Mouse (Mus musculus) adrenal gland, postnatal 4 days (tissue): ENCODE measurements around the gene Ppm1f. TPM values are rescaled to one million over a fixed set of nuclear protein-coding genes. Genes with fewer than 3 reads are reported as not detected.
"Not testable (repeated sequence)": the region's sequence is repeated elsewhere in the genome, so short reads cannot be mapped to it uniquely, and the experiment has no call there.

Experiments used
- DNase-seq, 2 experiments: peaks; one replicate each; pipeline ENCODE4 v3.0.0; 2021 to 2022; ENCODE audit warnings: low spot score in 2 of 2, mixed read lengths in 2 of 2
- total RNA-seq, 2 experiments: library from RNA; stranded (reverse); gene quantifications; 2 replicates each; pipeline ENCODE4 v1.2.3; 2021

Ppm1f gene
- total RNA-seq, 2 experiments from 2014 or later, result 41.4 to 44.5 TPM

- DNase-seq, result no peak
Measured at GRCm38 (mm10) chr16:16907799-16908198, 11.5 kb downstream of the Ppm1f start.

- peak; percentile 24 to 67 for DNase-seq
Measured at GRCm38 (mm10) chr16:16911641-16912597, 15.7 kb downstream of the Ppm1f start.

GRCm38 (mm10) chr16:16913440-16913839 lies 17.2 kb downstream of the Ppm1f start:
- DNase-seq, result no peak

GRCm38 (mm10) chr16:16918441-16919117 lies 22.3 kb downstream of the Ppm1f start:
- no peak for DNase-seq

- no peak for DNase-seq
Measured at GRCm38 (mm10) chr16:16921021-16921435, 24.8 kb downstream of the Ppm1f start.

- no peak for DNase-seq
Measured at GRCm38 (mm10) chr16:16924481-16924880, 28.2 kb downstream of the Ppm1f start.

- DNase-seq, result no peak
Measured at GRCm38 (mm10) chr16:16926536-16926935, 30.3 kb downstream of the Ppm1f start.

GRCm38 (mm10) chr16:16928908-16929307 lies 32.6 kb downstream of the Ppm1f start:
- DNase-seq, result not testable (repeated sequence)

- no peak for DNase-seq
Measured at GRCm38 (mm10) chr16:16930326-16930725, 34.1 kb downstream of the Ppm1f start.

- DNase-seq, result no peak
Measured at GRCm38 (mm10) chr16:16930810-16931296, 34.6 kb downstream of the Ppm1f start.

- no peak for DNase-seq
Measured at GRCm38 (mm10) chr16:16939543-16939942, 43.3 kb downstream of the Ppm1f start.

- no peak for DNase-seq
Measured at GRCm38 (mm10) chr16:16941078-16941477, 44.8 kb downstream of the Ppm1f start.

GRCm38 (mm10) chr16:16958575-16958974 lies 62.3 kb downstream of the Ppm1f start:
- DNase-seq, result no peak

- no peak for DNase-seq
Measured at GRCm38 (mm10) chr16:16959907-16960306, 63.6 kb downstream of the Ppm1f start.

GRCm38 (mm10) chr16:16965149-16965548 lies 68.9 kb downstream of the Ppm1f start:
- DNase-seq, result no peak

- DNase-seq, result no peak
Measured at GRCm38 (mm10) chr16:16966290-16966689, 70.0 kb downstream of the Ppm1f start.

Other genes starting within 250 kb of the Ppm1f start
- gene Olfr19, start 220.1 kb upstream of the Ppm1f start, total RNA-seq, result not detected
- 1 to 10 TPM in 1 of 2 experiments, under 1 TPM in 1; 0.54 to 1.3 TPM for gene Spag6l, start 67.0 kb upstream of the Ppm1f start, total RNA-seq
- not detected for gene Igll1, start 32.5 kb upstream of the Ppm1f start, total RNA-seq
- 10 to 100 TPM; 83.5 to 93.2 TPM for gene Top3b, start 25.7 kb upstream of the Ppm1f start, total RNA-seq
- gene Vpreb1, start 25.6 kb upstream of the Ppm1f start, total RNA-seq, result under 1 TPM in 1 of 2 experiments, not detected in 1; 0.87 TPM
- 100 to 1,000 TPM; 188 to 197 TPM for gene Mapk1, start 86.9 kb downstream of the Ppm1f start, total RNA-seq
- gene Ypel1, start 173.2 kb downstream of the Ppm1f start, total RNA-seq, result 10 to 100 TPM; 13.0 to 19.5 TPM
- 100 to 1,000 TPM; 112 to 118 TPM for gene Ppil2, start 214.8 kb downstream of the Ppm1f start, total RNA-seq
- gene 2610318N02Rik, start 228.7 kb downstream of the Ppm1f start, total RNA-seq, result 10 to 100 TPM in 1 of 2 experiments, 1 to 10 TPM in 1; 8.4 to 13.1 TPM
- gene Sdf2l1, start 235.9 kb downstream of the Ppm1f start, total RNA-seq, result 10 to 100 TPM; 20.4 to 27.5 TPM
- 10 to 100 TPM in 1 of 2 experiments, 1 to 10 TPM in 1; 9.3 to 12.9 TPM for gene Ydjc, start 248.2 kb downstream of the Ppm1f start, total RNA-seq